Mouse (Mus musculus): Measurements from ENCODE around the gene Map7d2. TPM values are rescaled to one million over a fixed set of nuclear protein-coding genes. Genes with fewer than 3 reads are reported as not detected.

Map7d2 gene
- under 1 TPM; 0.08 to 0.17 TPM for polyA plus RNA-seq (2017; shearing (Covaris generic))

DNA sequence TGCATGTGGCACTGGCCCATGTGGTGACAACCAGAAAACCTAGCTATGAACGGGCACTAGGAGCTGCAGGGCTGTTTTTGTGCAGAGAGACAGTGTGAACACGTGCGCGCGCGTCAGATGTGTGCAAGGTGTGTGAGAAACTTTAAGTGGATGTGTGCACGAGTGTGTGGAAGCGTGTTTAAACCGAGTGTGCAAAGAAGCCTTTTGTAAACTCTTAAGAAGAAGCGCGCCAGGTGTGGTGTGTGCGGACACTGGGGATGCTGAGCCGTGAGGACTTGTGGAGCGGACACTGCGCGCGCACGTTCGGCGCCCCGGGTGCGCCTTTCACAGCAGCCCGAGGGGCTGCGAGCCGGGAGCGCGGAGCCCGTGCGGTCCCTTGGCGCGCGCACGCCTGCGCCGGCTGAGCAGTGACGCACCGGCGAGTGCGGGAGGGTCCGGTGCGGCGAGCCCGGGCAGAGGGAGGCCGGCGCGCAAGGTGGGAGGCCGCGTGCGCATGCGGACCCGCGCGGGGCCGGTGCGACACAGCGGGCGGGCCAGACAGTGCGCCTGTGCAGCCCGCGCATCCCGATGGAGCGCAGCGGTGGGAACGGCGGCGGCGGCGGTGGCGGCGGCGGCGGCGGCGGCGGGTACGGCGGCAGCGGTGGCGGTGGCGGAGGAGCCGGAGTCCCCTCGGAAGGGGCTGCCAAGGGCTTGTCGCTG, at the start of gene Map7d2:
Gene Map7d2, plus strand, starts transcription at position 443 of the 699 bp plus-strand sequence.

DNA sequence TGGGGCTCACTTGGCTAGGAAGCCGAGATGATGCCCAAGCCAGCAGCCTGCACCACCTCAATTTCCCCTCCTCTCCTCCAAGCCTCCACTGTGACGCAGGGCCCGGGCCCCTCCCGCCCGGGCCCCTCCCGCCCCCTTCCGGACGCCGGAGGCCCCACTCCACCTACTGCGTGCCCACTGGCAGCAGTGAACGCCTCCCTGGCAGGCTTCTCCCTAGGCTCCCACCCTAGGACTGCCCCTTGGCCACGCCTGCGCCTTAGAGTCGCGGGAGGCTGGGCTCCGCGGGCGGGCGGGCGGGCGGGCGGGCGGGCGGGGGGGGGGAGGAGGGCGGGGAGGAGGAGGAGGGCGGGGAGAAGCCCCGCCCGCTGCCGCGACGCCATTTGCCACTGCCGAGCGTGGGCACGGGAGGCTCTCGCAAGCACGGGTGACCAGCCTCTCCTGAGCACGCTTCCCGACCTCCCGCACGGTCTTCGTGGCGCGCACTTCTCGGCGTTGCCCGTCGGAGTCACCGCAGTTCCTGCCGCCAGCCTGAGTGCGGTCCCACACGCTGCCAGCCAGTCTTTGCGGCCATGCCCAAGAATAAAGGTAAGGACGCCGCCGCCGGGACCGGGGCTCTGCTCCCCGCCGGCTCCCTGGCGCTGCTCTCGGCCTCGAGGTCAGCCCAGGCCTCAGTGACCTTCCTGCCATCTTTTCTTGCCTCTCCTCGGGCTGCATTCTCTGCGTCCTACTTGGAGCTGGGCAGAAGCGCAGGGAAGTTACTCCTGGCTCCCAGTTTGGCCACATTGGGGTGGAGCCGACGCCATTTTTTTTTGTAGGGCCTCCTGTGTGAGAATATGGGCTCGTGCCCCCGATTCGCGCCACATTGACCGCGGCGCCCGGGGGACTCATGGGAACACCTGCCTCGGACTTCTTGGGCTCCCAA, 42.3 kb upstream of the Map7d2 start, which contains the start of gene Eif1ax:
Gene Eif1ax, plus strand, starts transcription at position 348 of the 922 bp plus-strand sequence.

DNA sequence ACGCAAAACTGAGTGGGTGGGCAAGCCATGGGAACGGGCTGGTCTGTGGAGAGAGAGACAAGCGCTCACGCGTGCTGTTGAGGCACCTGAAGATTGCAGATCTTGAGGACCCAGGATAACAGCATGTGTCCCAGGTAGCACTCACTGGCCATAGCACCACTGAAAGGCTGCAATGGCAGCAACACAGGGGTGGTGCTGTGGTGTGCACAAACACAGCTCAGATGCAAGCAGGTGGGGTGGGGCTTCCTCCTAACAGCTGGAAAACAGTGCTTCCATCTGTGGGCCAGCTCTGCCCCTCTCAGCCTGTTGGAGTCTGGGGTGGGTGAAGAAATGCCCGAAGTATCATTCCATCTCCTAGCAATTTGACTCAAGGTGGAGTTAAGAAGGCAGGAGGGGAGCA, 112.0 kb downstream of the Map7d2 start, which contains the start of gene Bclaf3:
Gene Bclaf3, plus strand, starts transcription at position 301 of the 400 bp plus-strand sequence.

Other genes with a start within 250 kb of the Map7d2 start
- 10 to 100 TPM in 1 of 2 experiments, 1 to 10 TPM in 1; 7.1 to 14.1 TPM for gene Rps6ka3, start 204.3 kb upstream of the Map7d2 start, polyA plus RNA-seq (2017; shearing (Covaris generic))
- gene Eif1ax, start 42.4 kb upstream of the Map7d2 start, polyA plus RNA-seq (2017; shearing (Covaris generic)) = 10 to 100 TPM; 37.5 to 54.5 TPM
- gene Bclaf3, start 112.1 kb downstream of the Map7d2 start, polyA plus RNA-seq (2017; shearing (Covaris generic)) = 10 to 100 TPM; 38.1 to 48.8 TPM
- 100 to 1,000 TPM; 379 to 448 TPM for gene Sh3kbp1, start 212.7 kb downstream of the Map7d2 start, polyA plus RNA-seq (2017; shearing (Covaris generic))

Measured in inflammation-experienced regulatory T-cells (primary cell).